12 mouse cellular contexts compared by ENCODE assay signal in the genomic region with DNA sequence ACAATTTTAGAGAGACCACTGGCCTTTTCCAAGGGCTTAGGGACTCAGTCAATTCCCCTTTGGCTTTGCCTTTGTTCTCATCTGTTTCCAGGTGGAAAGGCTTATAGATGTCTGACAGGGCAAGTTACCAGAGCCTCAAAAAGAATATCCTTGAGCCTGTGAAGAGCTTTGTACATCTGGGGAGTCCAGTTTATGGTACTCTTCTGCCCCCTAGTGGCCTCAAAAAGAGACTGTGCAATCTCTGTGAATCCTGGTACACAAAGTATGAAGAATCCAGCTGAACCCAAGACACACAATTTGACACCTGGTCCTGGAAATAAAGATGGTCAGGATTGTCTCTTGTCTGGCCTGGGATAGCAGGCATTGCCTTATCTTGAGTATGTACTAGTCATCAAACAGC. TPM values are rescaled to one million over a fixed set of nuclear protein-coding genes. Genes with fewer than 3 reads are reported as not detected.
A peak's percentile ranks its signal among the peaks of the same experiment; 100 is the strongest.
DNase-seq lines count a peak whose midpoint lies in the region; ATAC-seq lines count a peak whose summit lies in the region.
"Had no signal": no experiment of that assay in that cellular context is flagged by ENCODE, and none has a peak within 500 bp of the region (broad histone marks: within the 10 kb centered on the region; RNA-seq: fewer than 3 reads in every experiment).

No protein-coding gene starts in this region.

- H3K36me3 ChIP-seq in forebrain, embryonic 11.5 days (ENCODE audit: control insufficient read depth, insufficient read depth, low read length): no peaks in the 10 kb centered on the region
- no peaks in the 10 kb centered on the region for H3K36me3 ChIP-seq in forebrain, embryonic 15.5 days
- no peaks in the 10 kb centered on the region for H3K36me3 ChIP-seq in limb, embryonic 10.5 days
- H3K36me3 ChIP-seq in heart, embryonic 11.5 days (ENCODE audit: control insufficient read depth, insufficient read depth, low read length): no peaks in the 10 kb centered on the region
- H3K36me3 ChIP-seq: embryonic facial prominence, embryonic 13.5 days; G1E had no signal

- no peaks in the 10 kb centered on the region for H3K27me3 ChIP-seq in forebrain, embryonic 11.5 days (ENCODE audit: control insufficient read depth, insufficient read depth, low read length)
- H3K27me3 ChIP-seq in forebrain, embryonic 15.5 days: no peaks in the 10 kb centered on the region
- H3K27me3 ChIP-seq in limb, embryonic 10.5 days (ENCODE audit: low read depth, poor library complexity, severe bottlenecking): no peaks in the 10 kb centered on the region
- no peaks in the 10 kb centered on the region for H3K27me3 ChIP-seq in heart, embryonic 11.5 days (ENCODE audit: control insufficient read depth, insufficient read depth, low read length)
- H3K27me3 ChIP-seq: embryonic facial prominence, embryonic 13.5 days had no signal

- H3K4me2 ChIP-seq in forebrain, embryonic 11.5 days (ENCODE audit: low read depth, low read length, severe bottlenecking): no peak overlapping the region
- no peak overlapping the region for H3K4me2 ChIP-seq in forebrain, embryonic 15.5 days (replicated peaks)
- H3K4me2 ChIP-seq in heart, embryonic 11.5 days: no peak overlapping the region
- H3K4me2 ChIP-seq: embryonic facial prominence, embryonic 13.5 days had no signal

- H3K9me3 ChIP-seq in forebrain, embryonic 11.5 days (ENCODE audit: control insufficient read depth, low read length): no peaks in the 10 kb centered on the region
- H3K9me3 ChIP-seq in forebrain, embryonic 15.5 days: no peaks in the 10 kb centered on the region
- H3K9me3 ChIP-seq in limb, embryonic 10.5 days (replicated peaks): no peaks in the 10 kb centered on the region
- H3K9me3 ChIP-seq in heart, embryonic 11.5 days (replicated peaks; ENCODE audit: control insufficient read depth, low read length): no peaks in the 10 kb centered on the region
- H3K9me3 ChIP-seq: embryonic facial prominence, embryonic 13.5 days had no signal

- peak; percentile 67 for ATAC-seq in forebrain, embryonic 11.5 days (replicated peaks; ENCODE audit: low FRiP score)
- ATAC-seq in forebrain, embryonic 15.5 days (replicated peaks): no peak
- no peak for ATAC-seq in heart, embryonic 11.5 days (replicated peaks; ENCODE audit: insufficient number of reproducible peaks, low FRiP score, low TSS enrichment)

- H3K4me3 ChIP-seq in forebrain, embryonic 11.5 days (ENCODE audit: low read depth, low read length): no peak overlapping the region
- H3K4me3 ChIP-seq in forebrain, embryonic 15.5 days: no peak overlapping the region
- H3K4me3 ChIP-seq in limb, embryonic 10.5 days: no peak overlapping the region
- H3K4me3 ChIP-seq in heart, embryonic 11.5 days (ENCODE audit: low read depth, low read length): no peak overlapping the region
- H3K4me3 ChIP-seq: embryonic facial prominence, embryonic 13.5 days had no signal

- no peak overlapping the region for H3K9ac ChIP-seq in forebrain, embryonic 11.5 days (ENCODE audit: low read length)
- no peak overlapping the region for H3K9ac ChIP-seq in forebrain, embryonic 15.5 days (replicated peaks)
- H3K9ac ChIP-seq in heart, embryonic 11.5 days (ENCODE audit: low read depth, low read length): no peak overlapping the region
- H3K9ac ChIP-seq: embryonic facial prominence, embryonic 13.5 days had no signal

- no peaks in the 10 kb centered on the region for H3K4me1 ChIP-seq in forebrain, embryonic 11.5 days (replicated peaks; ENCODE audit: control insufficient read depth, insufficient read depth, low read length)
- H3K4me1 ChIP-seq in forebrain, embryonic 15.5 days: no peaks in the 10 kb centered on the region
- H3K4me1 ChIP-seq in limb, embryonic 10.5 days: no peaks in the 10 kb centered on the region
- no peaks in the 10 kb centered on the region for H3K4me1 ChIP-seq in heart, embryonic 11.5 days (ENCODE audit: control insufficient read depth, insufficient read depth, low read length)
- H3K4me1 ChIP-seq: embryonic facial prominence, embryonic 13.5 days had no signal

- no peak overlapping the region for H3K27ac ChIP-seq in forebrain, embryonic 11.5 days (ENCODE audit: low read depth, low read length)
- no peak overlapping the region for H3K27ac ChIP-seq in forebrain, embryonic 15.5 days (replicated peaks)
- H3K27ac ChIP-seq in limb, embryonic 10.5 days: no peak overlapping the region
- no peak overlapping the region for H3K27ac ChIP-seq in heart, embryonic 11.5 days (ENCODE audit: low read depth, low read length)
- H3K27ac ChIP-seq: embryonic facial prominence, embryonic 13.5 days; macrophage had no signal

- DNase-seq in forebrain, embryonic 11.5 days (ENCODE audit: low spot score): no peak
- peak; percentile 40 for DNase-seq in 3T3-L1 (ENCODE audit: low read depth, low spot score)
- peak; percentile 0 for DNase-seq in c-Kit-positive CD71-negative TER-119-negative erythroid progenitor cells, embryonic 14.5 days (ENCODE audit: low read depth)
- peak; percentile 51 for DNase-seq in limb, embryonic 10.5 days (ENCODE audit: low spot score)
- DNase-seq in B cell, adult 2 months: no peak
- DNase-seq in thymus, postnatal 10 days (ENCODE audit: low spot score in 2 of 2): no peak
- DNase-seq: heart, postnatal 14 days had no signal

RNA-seq across cellular contexts. Expression of a gene that starts 34.8 kb away (rescaled TPM):
- polyA plus RNA-seq in forebrain, embryonic 11.5 days (2014; fragmentation: Nextera tagmentation; extraction: Ambion mirVana): not detected in 2 replicates
- not detected in 2 replicates for polyA plus RNA-seq in forebrain, embryonic 15.5 days (2015; fragmentation: Nextera tagmentation; extraction: Ambion mirVana)
- polyA plus RNA-seq in limb, embryonic 10.5 days (2016; fragmentation: Nextera tagmentation; extraction: Ambion mirVana): not detected in 2 replicates
- polyA plus RNA-seq in heart, embryonic 11.5 days (2014; fragmentation: Nextera tagmentation; extraction: Ambion mirVana): not detected in 2 replicates
- polyA plus RNA-seq: embryonic facial prominence, embryonic 13.5 days; G1E; macrophage had no signal

RNA-seq across cellular contexts. Expression of a gene that starts 39.8 kb away (rescaled TPM):
- not detected in 2 replicates for polyA plus RNA-seq in forebrain, embryonic 11.5 days (2014; fragmentation: Nextera tagmentation; extraction: Ambion mirVana)
- not detected in 2 replicates for polyA plus RNA-seq in forebrain, embryonic 15.5 days (2015; fragmentation: Nextera tagmentation; extraction: Ambion mirVana)
- not detected in 2 replicates for polyA plus RNA-seq in limb, embryonic 10.5 days (2016; fragmentation: Nextera tagmentation; extraction: Ambion mirVana)
- not detected in 2 replicates for polyA plus RNA-seq in heart, embryonic 11.5 days (2014; fragmentation: Nextera tagmentation; extraction: Ambion mirVana)
- polyA plus RNA-seq: embryonic facial prominence, embryonic 13.5 days; G1E; macrophage had no signal

Comparison
In these comparisons a context has a peak if more than half of its experiments do, and no peak if none do; other contexts are left out.
1. DNase-seq: peak in 3T3-L1 (single experiment), c-Kit-positive CD71-negative TER-119-negative erythroid progenitor cells, embryonic 14.5 days (single experiment) and limb, embryonic 10.5 days (single experiment); none in forebrain, embryonic 11.5 days (single experiment), B cell, adult 2 months (0 of 2) and thymus, postnatal 10 days (0 of 2).